Mouse (Mus musculus): ENCODE data around the gene Rora.

Rora gene

GRCm38 (mm10) chr9:68888670-68889069 lies 235.1 kb downstream of the Rora start:
- no peak for DNase-seq (ENCODE audit: low read depth)

GRCm38 (mm10) chr9:68891431-68891830 lies 237.8 kb downstream of the Rora start:
- no peak for DNase-seq (ENCODE audit: low read depth)

- no peak for DNase-seq (ENCODE audit: low read depth)
Observed at GRCm38 (mm10) chr9:68892356-68892755, 238.8 kb downstream of the Rora start.

GRCm38 (mm10) chr9:68892859-68893258 lies 239.3 kb downstream of the Rora start:
- no peak for DNase-seq (ENCODE audit: low read depth)

GRCm38 (mm10) chr9:68898286-68898685 lies 244.7 kb downstream of the Rora start:
- no peak for DNase-seq (ENCODE audit: low read depth)

GRCm38 (mm10) chr9:68899525-68900222 lies 246.1 kb downstream of the Rora start:
- no peak for DNase-seq (ENCODE audit: low read depth)

- no peak for DNase-seq (ENCODE audit: low read depth)
Observed at GRCm38 (mm10) chr9:68906361-68906883, 252.8 kb downstream of the Rora start.

- no peak for DNase-seq (ENCODE audit: low read depth)
Observed at GRCm38 (mm10) chr9:68912483-68913151, 259.0 kb downstream of the Rora start.

GRCm38 (mm10) chr9:68913191-68913697 lies 259.7 kb downstream of the Rora start:
- DNase-seq (ENCODE audit: low read depth), result no peak

- DNase-seq (ENCODE audit: low read depth), result no peak
Observed at GRCm38 (mm10) chr9:68914541-68915275, 261.1 kb downstream of the Rora start.

- DNase-seq (ENCODE audit: low read depth), result no peak
Observed at GRCm38 (mm10) chr9:68916741-68917140, 263.2 kb downstream of the Rora start.

GRCm38 (mm10) chr9:68923128-68923601 lies 269.6 kb downstream of the Rora start:
- no peak for DNase-seq (ENCODE audit: low read depth)

- DNase-seq (ENCODE audit: low read depth), result no peak
Observed at GRCm38 (mm10) chr9:68926406-68926805, 272.8 kb downstream of the Rora start.

GRCm38 (mm10) chr9:68933159-68933558 lies 279.6 kb downstream of the Rora start:
- DNase-seq (ENCODE audit: low read depth), result no peak

GRCm38 (mm10) chr9:68934238-68934637 lies 280.7 kb downstream of the Rora start:
- no peak for DNase-seq (ENCODE audit: low read depth)

- no peak for DNase-seq (ENCODE audit: low read depth)
Observed at GRCm38 (mm10) chr9:68935611-68936010, 282.0 kb downstream of the Rora start.

GRCm38 (mm10) chr9:68941037-68941436 lies 287.5 kb downstream of the Rora start:
- DNase-seq (ENCODE audit: low read depth), result no peak

- DNase-seq (ENCODE audit: low read depth), result no peak
Observed at GRCm38 (mm10) chr9:68942595-68943011, 289.0 kb downstream of the Rora start.

GRCm38 (mm10) chr9:68944026-68944425 lies 290.4 kb downstream of the Rora start:
- DNase-seq (ENCODE audit: low read depth), result no peak

- no peak for DNase-seq (ENCODE audit: low read depth)
Observed at GRCm38 (mm10) chr9:68947707-68948106, 294.1 kb downstream of the Rora start.

- no peak for DNase-seq (ENCODE audit: low read depth)
Observed at GRCm38 (mm10) chr9:68948141-68948540, 294.6 kb downstream of the Rora start.

- no peak for DNase-seq (ENCODE audit: low read depth)
Observed at GRCm38 (mm10) chr9:68956210-68956874, 302.8 kb downstream of the Rora start.
